Mouse (Mus musculus): ENCODE measurements at regions not wholly inside any gene's neighbourhood (a gene's known extent, or its start where the extent isn't known, plus 50 kb on each side); places are given as distances from the start of the nearest gene placed in this dataset.
"Not testable (repeated sequence)": the region's sequence is repeated elsewhere in the genome, so short reads cannot be mapped to it uniquely, and the experiment has no call there.

GRCm38 (mm10) chr12:117327086-117327485 is 189.2 kb upstream of the Rapgef5 start:
- 61% methylated on average over 5 of the region's 5 CpGs for WGBS (ENCODE audit: insufficient replicate concordance)
- H3K27me3 ChIP-seq (ENCODE audit: control insufficient read depth, insufficient read depth, low read length); H3K9me3 ChIP-seq (ENCODE audit: control insufficient read depth, low read length); H3K36me3 ChIP-seq (replicated peaks; ENCODE audit: control insufficient read depth, insufficient read depth, low read depth); DNase-seq (ENCODE audit: low read depth in 3 of 3, low spot score in 3 of 3); H3K9ac ChIP-seq (replicated peaks); H3K4me1 ChIP-seq (replicated peaks; ENCODE audit: control insufficient read depth in 2 of 2, insufficient read depth in 2 of 2, low read length in 1 of 2); H3K4me2 ChIP-seq (ENCODE audit: low read depth); H3K27ac ChIP-seq; ATAC-seq (ENCODE audit: insufficient read depth); H3K4me3 ChIP-seq (ENCODE audit: insufficient read depth in 1 of 2, low read depth in 2 of 2, low read length in 2 of 2): not testable (repeated sequence)

GRCm38 (mm10) chr12:117330418-117330817 is 185.9 kb upstream of the Rapgef5 start:
- TF ChIP-seq CTCF (IDR thresholded peaks at IDR 0.05; ENCODE audit: low read depth) = peak; percentile 58
- TF ChIP-seq EP300 (IDR thresholded peaks at IDR 0.05; ENCODE audit: low read depth) = no peak
- no peak overlapping the region for H3K27ac ChIP-seq
- no peak for DNase-seq (ENCODE audit: low read depth in 3 of 3, low spot score in 3 of 3)
- H3K4me1 ChIP-seq (replicated peaks; ENCODE audit: control insufficient read depth in 2 of 2, insufficient read depth in 2 of 2, low read length in 1 of 2) = no peaks in the 10 kb centered on the region
- no peak overlapping the region for H3K4me2 ChIP-seq (ENCODE audit: low read depth)
- H3K27me3 ChIP-seq (ENCODE audit: control insufficient read depth, insufficient read depth, low read length) = no peaks in the 10 kb centered on the region
- no peak overlapping the region for H3K4me3 ChIP-seq (ENCODE audit: insufficient read depth in 1 of 2, low read depth in 2 of 2, low read length in 2 of 2)
- H3K36me3 ChIP-seq (replicated peaks; ENCODE audit: control insufficient read depth, insufficient read depth, low read depth) = no peaks in the 10 kb centered on the region
- H3K9ac ChIP-seq (replicated peaks) = no peak overlapping the region
- no peak for ATAC-seq (ENCODE audit: insufficient read depth)
- H3K9me3 ChIP-seq (ENCODE audit: control insufficient read depth, low read length) = no peaks in the 10 kb centered on the region

DNA sequence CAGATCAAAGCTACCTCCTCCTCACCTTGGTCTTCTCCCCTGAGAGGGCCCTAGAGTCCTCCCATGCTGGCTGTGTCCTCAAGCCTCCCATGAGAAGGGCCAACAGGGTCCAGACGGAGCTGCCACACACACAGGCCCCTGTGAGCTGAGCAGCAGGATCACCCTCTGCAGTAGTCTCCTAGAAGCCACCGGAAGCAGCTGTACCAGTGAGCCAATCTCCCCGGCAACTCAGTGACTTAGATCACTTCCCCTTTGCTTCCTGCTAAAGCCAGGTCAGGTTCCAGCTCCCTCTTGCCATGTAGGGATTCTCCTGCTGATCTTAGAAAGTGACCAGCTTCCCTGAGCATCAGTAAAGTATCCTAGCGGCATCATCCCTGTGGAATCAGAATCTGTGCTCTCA is 179.4 kb upstream of the Rapgef5 start:
- Histone ChIP-seq H3K27ac (no peak overlapping the region), H3K27me3 (ENCODE audit: control insufficient read depth, insufficient read depth, low read length) (no peaks in the 10 kb centered on the region), H3K4me3 (ENCODE audit: insufficient read depth in 1 of 2, low read depth in 2 of 2, low read length in 2 of 2) (no peak overlapping the region), H3K9ac (replicated peaks) (no peak overlapping the region), H3K9me3 (ENCODE audit: control insufficient read depth, low read length) (no peaks in the 10 kb centered on the region), H3K4me2 (ENCODE audit: low read depth) (no peak overlapping the region), H3K4me1 (replicated peaks; ENCODE audit: control insufficient read depth in 2 of 2, insufficient read depth in 2 of 2, low read length in 1 of 2) (no peaks in the 10 kb centered on the region), H3K36me3 (replicated peaks; ENCODE audit: control insufficient read depth, insufficient read depth, low read depth) (no peaks in the 10 kb centered on the region)
- WGBS (ENCODE audit: insufficient replicate concordance) = 35% methylated on average over 4 of the region's 4 CpGs
- ATAC-seq (ENCODE audit: insufficient read depth) (no peak), DNase-seq (ENCODE audit: low read depth in 3 of 3, low spot score in 3 of 3) (no peak)
- TF ChIP-seq CTCF (IDR thresholded peaks at IDR 0.05; ENCODE audit: low read depth) (no peak), EP300 (IDR thresholded peaks at IDR 0.05; ENCODE audit: low read depth) (no peak)

- no peak overlapping the region for H3K4me3 ChIP-seq (ENCODE audit: insufficient read depth in 1 of 2, low read depth in 2 of 2, low read length in 2 of 2)
- 34% methylated on average over 6 of the region's 6 CpGs for WGBS (ENCODE audit: insufficient replicate concordance)
- no peaks in the 10 kb centered on the region for H3K9me3 ChIP-seq (ENCODE audit: control insufficient read depth, low read length)
- TF ChIP-seq CTCF (IDR thresholded peaks at IDR 0.05; ENCODE audit: low read depth) (no peak), EP300 (IDR thresholded peaks at IDR 0.05; ENCODE audit: low read depth) (no peak)
- ATAC-seq (ENCODE audit: insufficient read depth) (no peak), DNase-seq (ENCODE audit: low read depth in 3 of 3, low spot score in 3 of 3) (no peak)
- H3K27me3 ChIP-seq (ENCODE audit: control insufficient read depth, insufficient read depth, low read length) = no peaks in the 10 kb centered on the region
- H3K9ac ChIP-seq (replicated peaks) = no peak overlapping the region
- H3K36me3 ChIP-seq (replicated peaks; ENCODE audit: control insufficient read depth, insufficient read depth, low read depth) = no peaks in the 10 kb centered on the region
- H3K4me1 ChIP-seq (replicated peaks; ENCODE audit: control insufficient read depth in 2 of 2, insufficient read depth in 2 of 2, low read length in 1 of 2) = no peaks in the 10 kb centered on the region
- no peak overlapping the region for H3K4me2 ChIP-seq (ENCODE audit: low read depth)
- no peak overlapping the region for H3K27ac ChIP-seq
Observed at GRCm38 (mm10) chr12:117342321-117342720, 174.0 kb upstream of the Rapgef5 start.

DNA sequence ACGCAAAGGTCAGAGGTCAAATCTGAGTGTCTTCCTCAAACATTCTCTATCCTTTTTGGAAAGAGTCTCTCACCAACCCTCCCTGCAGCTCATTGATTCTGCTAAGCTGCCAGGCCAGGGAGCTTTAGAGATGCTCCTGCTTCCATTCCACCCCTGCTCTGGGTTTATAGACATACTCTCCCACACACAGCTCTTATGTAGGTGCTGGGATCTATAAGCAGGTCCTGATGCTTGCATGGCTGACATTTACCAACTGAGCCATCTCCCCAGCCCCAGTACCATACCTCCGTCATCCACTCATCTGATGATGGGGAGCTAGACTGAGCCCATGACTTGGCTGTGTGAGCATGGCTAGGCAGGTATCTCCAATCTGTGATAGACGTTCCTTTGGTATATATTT is 173.2 kb upstream of the Rapgef5 start:
- 52% methylated on average over 3 of the region's 3 CpGs for WGBS (ENCODE audit: insufficient replicate concordance)
- TF ChIP-seq CTCF (IDR thresholded peaks at IDR 0.05; ENCODE audit: low read depth) = no peak
- no peak for TF ChIP-seq EP300 (IDR thresholded peaks at IDR 0.05; ENCODE audit: low read depth)
- Histone ChIP-seq H3K27ac (no peak overlapping the region), H3K9ac (replicated peaks) (no peak overlapping the region), H3K27me3 (ENCODE audit: control insufficient read depth, insufficient read depth, low read length) (no peaks in the 10 kb centered on the region), H3K36me3 (replicated peaks; ENCODE audit: control insufficient read depth, insufficient read depth, low read depth) (no peaks in the 10 kb centered on the region), H3K4me3 (ENCODE audit: insufficient read depth in 1 of 2, low read depth in 2 of 2, low read length in 2 of 2) (no peak overlapping the region), H3K9me3 (ENCODE audit: control insufficient read depth, low read length) (no peaks in the 10 kb centered on the region), H3K4me1 (replicated peaks; ENCODE audit: control insufficient read depth in 2 of 2, insufficient read depth in 2 of 2, low read length in 1 of 2) (no peaks in the 10 kb centered on the region), H3K4me2 (ENCODE audit: low read depth) (no peak overlapping the region)
- no peak for DNase-seq (ENCODE audit: low read depth in 3 of 3, low spot score in 3 of 3)
- no peak for ATAC-seq (ENCODE audit: insufficient read depth)

- H3K27me3 ChIP-seq (ENCODE audit: control insufficient read depth, insufficient read depth, low read length); H3K4me1 ChIP-seq (replicated peaks; ENCODE audit: control insufficient read depth in 2 of 2, insufficient read depth in 2 of 2, low read length in 1 of 2); ATAC-seq (ENCODE audit: insufficient read depth); H3K4me3 ChIP-seq (ENCODE audit: insufficient read depth in 1 of 2, low read depth in 2 of 2, low read length in 2 of 2); H3K9me3 ChIP-seq (ENCODE audit: control insufficient read depth, low read length); H3K27ac ChIP-seq; DNase-seq (ENCODE audit: low read depth in 3 of 3, low spot score in 3 of 3); H3K9ac ChIP-seq (replicated peaks); H3K4me2 ChIP-seq (ENCODE audit: low read depth); H3K36me3 ChIP-seq (replicated peaks; ENCODE audit: control insufficient read depth, insufficient read depth, low read depth): not testable (repeated sequence)
- 72% methylated on average over 5 of the region's 5 CpGs for WGBS (ENCODE audit: insufficient replicate concordance)
Observed at GRCm38 (mm10) chr12:117343605-117344004, 172.7 kb upstream of the Rapgef5 start.
